Mouse (Mus musculus) kidney, postnatal 0 days (tissue): ENCODE measurements around the gene Zfp42. TPM values are rescaled to one million over a fixed set of nuclear protein-coding genes. Genes with fewer than 3 reads are reported as not detected.

Experiments used
- ATAC-seq: fragments of 200-750 bp; cut with Nextera tagmentation; replicated peaks from 2 replicates; pipeline ENCODE4 v1.8.0; 2017; ENCODE audit warnings: low read depth, moderate number of reproducible peaks, moderate TSS enrichment, moderate library complexity; ENCODE audit not compliant: low FRiP score
- DNase-seq: peaks from one replicate; pipeline ENCODE4 v3.0.0-alpha.2; 2016; ENCODE audit warnings: low spot score
- H3K27ac ChIP-seq: fragments of 300-500 bp; sonication (generic); 2 replicates; pipeline ENCODE4 v1.5.1; 2014; ENCODE audit warnings: mild to moderate bottlenecking
- H3K27me3 ChIP-seq: fragments of 300-500 bp; sonication (generic); 2 replicates; pipeline ENCODE4 v1.6.1; 2014; ENCODE audit warnings: low read length, mixed read lengths; ENCODE audit not compliant: insufficient read depth
- H3K36me3 ChIP-seq: fragments of 300-500 bp; sonication (generic); 2 replicates; pipeline ENCODE4 v1.6.1; 2014; ENCODE audit warnings: low read length, mixed read lengths; ENCODE audit not compliant: insufficient read depth
- H3K4me1 ChIP-seq: fragments of 300-500 bp; sonication (generic); replicated peaks from 2 replicates; pipeline ENCODE4 v1.6.1; 2014; ENCODE audit warnings: antibody characterized with exemption, low read length, mixed read lengths; ENCODE audit not compliant: insufficient read depth
- H3K4me2 ChIP-seq: fragments of 300-500 bp; sonication (generic); 2 replicates; pipeline ENCODE4 v1.6.1; 2014; ENCODE audit warnings: mild to moderate bottlenecking, low read length, moderate library complexity, mixed read lengths
- H3K4me3 ChIP-seq: fragments of 300-500 bp; sonication (generic); replicated peaks from 2 replicates; pipeline ENCODE4 v1.5.1; 2014; ENCODE audit warnings: low read depth, low read length
- H3K9ac ChIP-seq: fragments of 300-500 bp; sonication (generic); 2 replicates; pipeline ENCODE4 v1.6.1; 2014; ENCODE audit warnings: low read depth, low read length
- H3K9me3 ChIP-seq: fragments of 300-500 bp; sonication (generic); replicated peaks from 2 replicates; pipeline ENCODE4 v1.6.1; 2016; ENCODE audit warnings: low read length, inconsistent platforms, mixed read lengths
- CTCF ChIP-seq: IDR thresholded peaks from 2 replicates; pipeline ENCODE4 v1.5.1; 2016; ENCODE audit warnings: antibody characterized with exemption, low read depth, mild to moderate bottlenecking, moderate library complexity
- WGBS: fragments of 180-500 bp; shearing (Covaris S2); extraction: QIAGEN DNeasy Blood & Tissue Kit; methylation state at CpG from one replicate; pipeline ENCODE4 v1.1.7; 2014; 5-methylcytosine and 5-hydroxymethylcytosine counted together
- polyA plus RNA-seq: library from polyadenylated mRNA; unstranded; fragments of >200 nt; fragmentation: Nextera tagmentation; extraction: Ambion mirVana; gene quantifications from 2 replicates; pipeline ENCODE4 v1.2.1, GENCODE M21; 2015

Gene Zfp42
- polyA plus RNA-seq, 1 experiment from 2014 or later, result not detected

- no peak overlapping the region for H3K4me2 ChIP-seq
- H3K27ac ChIP-seq, result no peak overlapping the region
- no peak for TF ChIP-seq CTCF
- ATAC-seq (no peak), DNase-seq (no peak)
- no peaks in the 10 kb centered on the region for H3K27me3 ChIP-seq
- WGBS, result 79% methylated on average over 6 of the region's 6 CpGs
- H3K36me3 ChIP-seq, result no peaks in the 10 kb centered on the region
- no peak overlapping the region for H3K4me3 ChIP-seq
- H3K9ac ChIP-seq, result no peak overlapping the region
- no peaks in the 10 kb centered on the region for H3K9me3 ChIP-seq
- H3K4me1 ChIP-seq, result no peaks in the 10 kb centered on the region
Observed at GRCm38 (mm10) chr8:43260961-43261360, 45.8 kb downstream of the Zfp42 start.

GRCm38 (mm10) chr8:43257886-43258285, 48.9 kb downstream of the Zfp42 start:
- ATAC-seq, result no peak
- no peak overlapping the region for H3K4me3 ChIP-seq
- no peaks in the 10 kb centered on the region for H3K27me3 ChIP-seq
- DNase-seq, result no peak
- H3K4me2 ChIP-seq, result no peak overlapping the region
- H3K9me3 ChIP-seq, result no peaks in the 10 kb centered on the region
- H3K9ac ChIP-seq, result no peak overlapping the region
- no peaks in the 10 kb centered on the region for H3K36me3 ChIP-seq
- no peak overlapping the region for H3K27ac ChIP-seq
- H3K4me1 ChIP-seq, result no peaks in the 10 kb centered on the region
- 68% methylated on average over 1 of the region's 1 CpGs for WGBS
- no peak for TF ChIP-seq CTCF

GRCm38 (mm10) chr8:43255695-43256094, 51.1 kb downstream of the Zfp42 start:
- Histone ChIP-seq H3K9ac (no peak overlapping the region), H3K4me1 (no peaks in the 10 kb centered on the region), H3K36me3 (no peaks in the 10 kb centered on the region), H3K4me2 (no peak overlapping the region), H3K27ac (no peak overlapping the region), H3K9me3 (no peaks in the 10 kb centered on the region), H3K4me3 (no peak overlapping the region), H3K27me3 (no peaks in the 10 kb centered on the region)
- no peak for TF ChIP-seq CTCF
- ATAC-seq, result no peak
- 73% methylated on average over 6 of the region's 6 CpGs for WGBS
- no peak for DNase-seq

GRCm38 (mm10) chr8:43251653-43252052, 55.1 kb downstream of the Zfp42 start:
- Histone ChIP-seq H3K4me3 (no peak overlapping the region), H3K27ac (no peak overlapping the region), H3K9ac (no peak overlapping the region), H3K36me3 (no peaks in the 10 kb centered on the region), H3K9me3 (no peaks in the 10 kb centered on the region), H3K27me3 (no peaks in the 10 kb centered on the region), H3K4me2 (no peak overlapping the region), H3K4me1 (no peaks in the 10 kb centered on the region)
- ATAC-seq (no peak), DNase-seq (no peak)
- 0 out of 2 replicates have a peak, but pooled peaks have one; percentile 10 for TF ChIP-seq CTCF
- WGBS, result 88% methylated on average over 6 of the region's 6 CpGs

- no peaks in the 10 kb centered on the region for H3K27me3 ChIP-seq
- H3K36me3 ChIP-seq, result no peaks in the 10 kb centered on the region
- H3K27ac ChIP-seq, result no peak overlapping the region
- DNase-seq, result no peak
- H3K9me3 ChIP-seq, result no peaks in the 10 kb centered on the region
- H3K4me3 ChIP-seq, result no peak overlapping the region
- WGBS, result 60% methylated on average over 8 of the region's 8 CpGs
- H3K9ac ChIP-seq, result no peak overlapping the region
- no peak overlapping the region for H3K4me2 ChIP-seq
- no peak for TF ChIP-seq CTCF
- ATAC-seq, result no peak
- H3K4me1 ChIP-seq, result no peaks in the 10 kb centered on the region
Observed at GRCm38 (mm10) chr8:43248707-43249106, 58.1 kb downstream of the Zfp42 start.

Other genes starting within 250 kb of the Zfp42 start
- gene Triml1, start 165.5 kb downstream of the Zfp42 start, polyA plus RNA-seq, result not detected in 2 replicates
- not detected in 2 replicates for gene Triml2, start 126.4 kb downstream of the Zfp42 start, polyA plus RNA-seq
- gene Adam26b, start 221.1 kb upstream of the Zfp42 start, polyA plus RNA-seq, result not detected in 2 replicates